Mouse (Mus musculus): ENCODE measurements at regions not wholly inside any gene's neighbourhood (a gene's known extent, or its start where the extent isn't known, plus 50 kb on each side); places are given as distances from the start of the nearest gene placed in this dataset.

DNA sequence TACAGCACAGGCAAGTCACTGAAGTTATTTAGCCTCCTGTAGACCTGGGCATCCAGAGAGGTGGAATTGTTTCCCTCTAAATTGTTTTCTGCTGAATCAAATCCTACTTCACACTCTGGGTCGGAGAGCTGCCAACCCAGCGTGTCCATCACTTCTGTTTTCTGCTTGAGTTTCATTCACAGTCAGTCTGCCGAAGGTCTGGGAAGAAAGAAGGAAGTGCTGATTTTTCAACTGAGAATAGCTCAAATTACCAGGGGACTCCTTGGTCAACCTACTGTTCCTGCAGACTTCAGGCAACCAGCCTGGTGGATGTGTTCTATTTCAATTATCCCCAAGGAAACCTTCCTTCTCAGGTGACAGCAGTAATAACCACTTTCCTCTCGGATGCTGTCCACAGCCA is 179.1 kb upstream of the Nckap5 start:
- DNase-seq (ENCODE audit: low spot score) = no peak

DNA sequence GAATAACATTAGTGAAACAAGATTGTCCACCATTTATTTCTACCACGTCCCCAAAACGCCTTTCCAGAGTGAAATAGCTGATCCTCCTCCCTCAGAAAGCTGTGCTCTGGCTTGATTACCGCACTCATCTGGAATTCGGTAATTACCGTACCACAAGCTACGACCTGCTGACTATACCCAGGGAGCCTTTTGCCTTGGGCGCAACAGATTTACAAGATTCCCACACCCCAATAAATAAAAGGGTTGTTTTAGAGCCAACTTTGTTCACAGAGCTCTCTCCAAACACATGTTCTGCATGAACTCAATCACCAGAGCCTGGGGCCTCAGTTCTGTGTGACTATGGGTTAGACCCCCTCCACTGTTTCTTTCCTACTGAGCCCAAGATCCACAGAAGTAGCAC is 171.1 kb upstream of the Nckap5 start:
- DNase-seq (ENCODE audit: low spot score) = no peak

DNA sequence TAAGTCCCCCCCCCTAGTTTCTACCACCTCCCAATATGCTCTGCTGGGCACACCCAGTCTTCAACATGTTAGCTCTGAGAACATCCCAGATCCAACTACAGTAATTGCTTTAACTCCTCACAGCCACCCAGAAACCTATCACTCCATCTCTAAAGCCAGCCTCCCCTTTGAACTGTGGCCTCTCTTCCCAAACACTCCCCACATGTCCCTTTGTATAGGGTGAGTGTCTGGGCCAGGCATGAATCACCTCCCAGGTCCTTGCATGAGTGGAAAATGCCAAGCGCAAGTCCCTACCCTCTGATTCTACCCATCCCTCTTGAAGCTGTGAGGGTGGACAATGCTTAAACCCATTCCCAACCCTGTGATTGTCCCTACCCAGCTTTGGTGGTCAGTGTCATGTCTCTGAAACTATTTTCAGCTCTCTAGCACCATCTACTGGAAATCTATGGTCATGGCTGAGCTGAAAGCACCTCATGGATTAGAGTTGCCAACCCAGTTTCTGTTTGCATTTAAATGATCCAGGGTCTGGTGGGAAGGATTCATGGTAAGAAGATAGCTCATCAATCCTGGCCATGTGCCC is 162.6 kb upstream of the Nckap5 start:
- peak; percentile 19 for DNase-seq (ENCODE audit: low spot score)

DNA sequence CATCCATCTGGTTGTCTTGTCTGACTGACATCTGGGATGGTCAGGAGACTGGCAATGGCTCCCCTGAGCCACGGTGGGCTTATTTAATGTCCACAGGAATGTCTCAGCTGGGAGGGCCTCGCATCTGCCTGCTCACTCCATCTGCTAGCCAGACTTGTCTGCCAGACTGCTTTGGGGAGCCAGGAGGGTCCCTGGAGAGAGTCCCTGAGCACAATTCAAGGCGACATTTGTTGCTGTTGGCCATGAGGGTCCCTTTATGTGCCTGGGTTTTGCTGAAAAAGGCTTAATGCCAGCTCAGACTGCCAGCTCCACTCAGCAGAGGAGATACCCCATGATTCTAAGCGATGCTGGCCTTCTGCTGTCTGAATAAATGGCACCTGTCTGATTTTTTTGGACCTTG is 161.8 kb upstream of the Nckap5 start:
- DNase-seq (ENCODE audit: low spot score) = no peak

DNA sequence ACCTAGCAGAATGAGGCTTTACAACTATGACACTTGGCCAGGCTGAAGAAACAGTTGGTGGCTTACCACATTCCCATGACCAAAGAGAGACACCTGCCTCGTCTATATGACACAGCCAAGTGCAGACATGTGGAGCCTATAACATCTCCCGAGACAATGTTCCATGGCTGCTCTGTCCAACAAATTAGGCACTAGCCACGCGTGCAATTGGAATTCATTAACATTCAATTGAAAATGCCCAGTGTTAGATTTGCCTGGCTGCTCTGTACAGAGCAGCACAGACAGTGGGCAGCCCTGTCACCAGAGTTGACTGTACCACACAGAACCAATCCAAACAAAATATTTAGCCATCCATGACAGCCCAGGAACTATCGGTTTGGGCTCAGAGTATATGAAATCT is 152.2 kb upstream of the Nckap5 start:
- DNase-seq (ENCODE audit: low spot score) = no peak

DNA sequence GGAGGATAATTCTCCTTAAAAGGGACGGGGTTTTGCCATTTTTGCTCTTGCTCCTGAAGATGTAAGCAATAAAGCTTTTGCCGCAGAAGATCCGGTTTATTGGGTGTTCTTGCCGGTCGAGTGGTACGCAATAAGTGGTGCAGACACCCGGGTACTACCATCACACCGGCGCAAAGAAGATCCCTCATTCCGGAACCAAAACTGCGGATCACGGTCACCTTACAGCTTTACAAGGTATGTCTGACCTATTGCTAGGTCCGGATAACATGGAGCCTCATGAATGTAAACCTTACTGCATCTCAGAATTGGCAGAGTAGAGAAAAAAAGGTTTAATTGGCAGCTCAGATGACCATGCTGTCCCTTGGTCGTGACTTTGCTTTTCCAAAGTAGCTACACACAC is 149.7 kb upstream of the Nckap5 start:
- DNase-seq (ENCODE audit: low spot score) = no peak

DNA sequence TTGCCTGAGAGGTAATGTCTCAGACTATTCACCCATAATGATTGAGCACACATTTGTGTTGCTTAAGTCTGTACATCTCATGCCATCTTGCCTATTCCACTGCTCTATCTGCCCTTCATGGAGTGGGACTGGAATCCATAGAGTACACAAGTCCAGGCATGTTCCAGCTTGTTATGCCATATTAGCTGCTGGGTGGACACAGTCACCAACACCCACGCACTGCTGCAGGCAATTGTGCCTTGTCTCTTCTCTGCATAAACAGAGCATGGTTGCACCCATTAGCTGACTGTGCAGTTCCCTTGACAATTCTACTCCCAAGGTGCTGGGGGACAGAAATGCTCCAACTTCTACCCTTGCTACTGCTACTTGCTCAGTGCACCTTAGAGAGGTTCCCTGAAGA is 143.3 kb upstream of the Nckap5 start:
- DNase-seq (ENCODE audit: low spot score) = no peak

DNA sequence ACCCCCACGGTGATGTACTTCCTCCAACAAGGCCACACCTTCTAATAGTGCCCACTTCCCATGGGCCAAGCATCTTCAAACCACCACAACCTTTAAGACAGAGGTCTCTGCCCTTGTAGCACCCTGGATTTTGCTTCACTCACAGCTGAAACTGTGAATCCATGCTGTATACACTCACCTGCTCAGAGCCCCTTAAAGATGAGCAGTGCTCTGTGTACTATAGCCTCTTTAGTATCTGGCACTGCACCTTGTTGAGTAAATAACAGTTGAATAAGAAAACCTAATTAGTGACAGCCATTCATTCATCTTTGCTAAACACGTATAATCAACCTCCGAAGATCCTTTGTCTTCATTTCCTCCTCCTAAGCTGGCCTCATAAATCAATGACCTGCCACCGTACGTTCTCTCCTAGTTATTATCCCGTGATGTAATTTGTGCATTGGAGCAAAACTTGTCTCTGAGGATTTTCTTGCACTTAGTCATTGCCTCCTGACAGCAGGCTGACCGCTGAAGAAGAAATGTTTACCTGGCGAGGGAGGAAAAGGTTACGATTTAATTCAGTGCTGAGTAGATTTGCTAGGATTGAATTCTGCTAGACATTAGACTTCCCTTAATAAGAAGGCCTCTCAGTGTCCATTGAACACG is 141.3 kb upstream of the Nckap5 start:
- DNase-seq (ENCODE audit: low spot score) = no peak

DNA sequence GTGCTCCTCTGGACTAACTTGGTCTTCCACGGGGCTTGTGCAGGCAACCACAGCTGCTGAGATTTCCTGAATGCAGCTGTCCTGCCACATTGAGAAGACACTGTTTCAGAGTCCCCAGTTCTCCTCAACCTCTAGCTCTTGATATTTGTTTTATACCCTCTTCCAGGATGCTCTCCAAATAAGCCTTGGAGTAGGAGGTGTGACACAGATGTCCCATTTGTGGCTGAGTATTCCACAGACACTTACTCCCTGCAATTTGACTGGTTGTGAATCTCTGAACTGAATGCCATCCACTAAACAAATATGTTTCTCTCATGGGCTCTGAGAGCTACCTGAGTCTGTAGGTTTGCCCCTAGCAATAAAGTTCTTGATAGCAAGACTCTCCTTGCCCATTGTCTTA is 140.5 kb upstream of the Nckap5 start:
- no peak for DNase-seq (ENCODE audit: low spot score)

DNA sequence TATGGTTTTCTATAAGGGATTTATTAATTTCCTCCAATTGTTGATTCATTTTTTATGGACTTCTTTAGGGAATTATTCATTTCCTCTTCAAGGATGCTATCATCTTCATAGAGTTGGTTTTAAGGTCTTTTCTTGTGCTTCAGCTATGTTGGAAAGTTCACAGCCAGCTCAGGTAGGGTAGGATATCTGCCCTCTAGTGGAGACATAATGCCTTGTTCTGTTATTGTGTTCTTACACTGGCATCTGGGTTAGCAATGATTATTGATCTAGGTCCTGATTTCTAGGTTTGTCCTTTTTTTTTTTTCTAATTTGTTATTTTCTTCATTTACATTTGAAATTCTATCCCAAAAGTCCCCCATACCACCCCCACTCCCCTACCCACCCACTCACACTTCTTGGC is 135.8 kb upstream of the Nckap5 start:
- no peak for DNase-seq (ENCODE audit: low spot score)

DNA sequence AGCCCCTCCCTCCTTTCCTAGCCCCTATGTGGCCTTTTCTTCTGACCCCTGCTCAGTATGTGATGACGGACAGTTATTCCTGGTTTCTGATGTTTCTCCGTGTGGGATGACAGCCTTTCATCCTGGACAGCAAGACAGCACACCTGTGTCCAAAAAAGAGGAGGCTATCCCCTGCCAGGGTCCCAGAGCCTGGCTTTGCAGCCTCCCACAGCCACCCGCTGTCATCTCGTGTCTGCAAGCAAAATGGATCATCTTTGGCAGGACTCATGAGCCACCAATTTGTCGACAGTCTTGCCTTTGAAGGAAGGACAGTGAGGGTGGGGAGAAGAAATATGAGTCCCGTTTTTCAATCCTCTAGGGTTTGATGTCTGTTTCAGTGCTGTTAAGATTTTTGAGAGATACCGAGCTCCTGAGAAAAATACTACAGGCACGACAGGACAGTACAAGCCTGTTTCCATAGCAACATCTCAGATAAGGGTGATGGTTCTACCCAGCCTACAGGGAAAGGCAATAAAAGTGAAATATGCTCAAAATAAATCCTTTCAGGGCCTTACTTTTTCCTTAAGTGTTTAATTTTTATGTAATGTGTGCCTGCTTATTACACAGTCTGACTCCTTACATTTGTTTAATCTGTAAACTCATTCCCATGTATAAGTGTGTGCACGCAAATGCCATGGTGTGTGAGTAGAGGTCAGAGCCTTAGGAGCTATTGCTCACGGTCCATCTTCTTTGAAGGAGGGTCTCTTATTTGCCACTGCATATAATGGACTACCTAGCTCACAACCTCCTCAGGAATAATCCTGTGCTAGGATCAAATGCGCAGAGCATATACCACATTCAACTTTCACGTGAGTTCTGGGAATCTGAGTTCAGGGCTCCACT is 125.5 kb upstream of the Nckap5 start:
- DNase-seq (ENCODE audit: low spot score) = no peak

DNA sequence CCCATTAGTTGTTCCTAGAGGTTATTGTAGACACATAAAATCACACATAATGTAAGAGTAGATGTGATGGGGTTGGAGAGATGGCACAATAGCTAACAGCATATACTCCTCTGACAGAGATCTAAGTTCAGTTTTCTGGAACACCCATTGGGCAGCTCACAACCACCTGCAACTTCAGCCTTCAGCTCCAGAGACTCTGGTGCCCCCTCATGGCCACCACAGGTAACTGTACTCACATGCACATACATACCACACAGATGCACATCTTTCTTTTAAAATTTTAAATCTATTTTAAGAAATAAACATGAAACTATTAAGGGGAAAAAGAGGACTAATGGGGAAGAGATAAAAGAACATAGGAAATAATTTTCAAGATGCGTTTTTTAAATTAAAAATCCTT is 117.3 kb upstream of the Nckap5 start:
- DNase-seq (ENCODE audit: low spot score) = no peak

DNA sequence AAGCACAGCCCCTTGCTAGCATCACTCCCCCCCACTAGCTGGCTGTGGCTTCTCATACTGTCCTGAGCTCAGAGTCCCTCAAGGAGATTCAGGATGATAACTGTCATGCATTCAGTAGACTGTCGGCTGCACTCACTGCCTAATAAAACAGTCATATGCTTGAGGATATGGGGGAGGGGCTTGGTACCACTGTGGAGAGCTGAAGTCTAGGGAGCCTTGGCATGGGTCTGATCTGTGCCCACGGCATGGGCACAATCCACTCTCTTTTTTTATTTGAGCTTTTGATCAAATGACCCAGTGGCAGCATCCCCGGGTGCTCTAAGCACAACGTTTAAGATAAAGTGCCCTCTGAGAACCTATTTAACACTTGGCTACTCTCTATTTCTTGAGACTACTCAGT is 102.1 kb upstream of the Nckap5 start:
- DNase-seq (ENCODE audit: low spot score) = no peak

DNA sequence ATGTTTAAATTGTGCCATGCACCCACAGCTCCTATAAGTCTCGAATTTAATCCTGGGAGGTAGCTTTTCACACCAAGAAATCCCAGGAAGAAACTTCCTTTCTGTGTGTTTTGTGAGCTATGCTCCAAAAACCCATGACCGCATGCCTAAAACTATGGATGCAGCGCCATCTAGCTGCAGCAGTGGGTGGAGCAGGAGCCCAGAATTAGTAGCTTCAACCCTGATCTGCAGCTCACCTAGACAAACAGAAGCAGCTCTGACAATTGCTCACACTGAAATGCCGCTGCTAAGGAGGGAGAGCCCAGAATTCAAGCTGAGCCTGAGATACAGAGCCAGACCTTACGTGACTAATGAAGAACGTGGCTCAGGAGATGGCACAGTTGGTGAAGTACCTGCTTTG is 101.2 kb upstream of the Nckap5 start:
- DNase-seq (ENCODE audit: low spot score) = peak; percentile 37

DNA sequence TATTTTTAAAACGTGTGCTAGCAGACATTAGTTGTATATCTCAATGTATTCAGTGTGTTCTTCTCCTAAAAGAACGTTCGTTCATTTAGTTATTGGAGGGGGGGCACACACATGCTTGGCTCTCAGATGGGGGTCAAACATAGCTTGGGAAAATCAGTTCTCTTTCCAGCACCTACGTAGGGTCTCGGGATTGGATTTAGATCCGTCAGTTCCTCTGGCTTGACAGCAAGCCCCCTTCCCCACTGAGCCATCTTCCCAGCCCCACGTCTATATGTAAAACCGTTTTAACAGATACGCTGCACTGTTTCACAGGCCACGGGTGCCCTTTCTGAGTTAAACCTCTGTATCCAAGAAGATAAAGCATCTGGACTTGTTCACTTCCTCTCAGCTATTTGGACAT is 100.5 kb upstream of the Nckap5 start:
- no peak for DNase-seq (ENCODE audit: low spot score)

DNA sequence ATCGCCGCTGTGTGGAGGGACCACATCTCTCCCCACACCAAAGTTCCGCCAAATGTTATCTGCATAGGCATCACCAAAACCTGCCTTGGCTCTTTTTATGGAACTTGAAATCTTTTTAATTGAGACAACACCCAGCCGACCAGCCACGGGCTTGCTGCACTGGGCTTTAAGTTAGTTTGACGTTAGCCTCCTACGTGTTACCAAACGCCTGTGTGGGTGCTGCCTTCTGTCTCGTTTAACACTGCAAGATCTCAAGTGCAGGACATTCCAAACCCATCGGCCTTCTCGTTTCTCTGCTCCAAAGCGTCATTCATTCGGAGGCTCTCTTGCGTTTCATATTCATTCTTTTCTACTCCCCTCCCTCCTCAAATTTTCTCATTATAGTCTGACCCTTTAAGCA is 100.0 kb upstream of the Nckap5 start:
- DNase-seq (ENCODE audit: low spot score) = no peak

DNA sequence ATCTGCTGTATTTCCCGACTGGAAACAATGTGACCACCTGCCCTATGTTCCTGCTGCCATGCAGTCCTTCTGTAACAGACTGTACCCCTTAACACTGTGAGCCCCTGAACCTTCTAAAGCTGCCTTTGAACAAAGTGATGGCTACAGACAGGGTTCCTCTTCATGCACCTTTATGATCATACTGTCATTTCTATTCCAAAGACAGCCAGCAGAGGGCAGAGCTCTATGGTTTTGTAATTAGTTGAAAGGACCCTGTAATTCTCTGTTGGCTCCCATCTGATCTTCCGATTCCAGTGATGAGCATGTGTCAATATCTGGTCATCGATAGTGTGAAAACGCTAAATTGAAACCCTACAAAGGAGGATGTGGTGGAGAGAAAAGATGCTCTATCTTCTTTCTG is 99.1 kb upstream of the Nckap5 start:
- peak; percentile 7 for DNase-seq (ENCODE audit: low spot score)

DNA sequence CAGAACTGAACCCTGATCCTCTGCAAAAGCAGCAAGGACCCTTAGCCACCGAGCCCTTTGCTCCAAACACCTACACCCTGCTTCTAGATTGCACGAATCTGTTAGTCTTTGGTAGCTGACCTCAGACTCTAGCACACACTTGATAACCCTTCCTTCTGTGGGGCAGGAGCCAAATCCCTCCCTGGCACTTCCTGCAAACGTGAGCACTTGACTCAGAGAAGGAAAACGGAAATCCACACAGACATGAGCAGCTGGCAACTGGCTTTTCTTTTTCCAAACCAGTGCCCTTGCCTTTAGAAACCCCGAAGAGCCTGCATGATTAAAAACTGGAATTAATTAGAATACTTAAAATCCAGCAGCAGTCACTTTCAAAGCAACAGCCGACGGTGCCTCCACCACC is 97.6 kb upstream of the Nckap5 start:
- DNase-seq (ENCODE audit: low spot score) = no peak

DNA sequence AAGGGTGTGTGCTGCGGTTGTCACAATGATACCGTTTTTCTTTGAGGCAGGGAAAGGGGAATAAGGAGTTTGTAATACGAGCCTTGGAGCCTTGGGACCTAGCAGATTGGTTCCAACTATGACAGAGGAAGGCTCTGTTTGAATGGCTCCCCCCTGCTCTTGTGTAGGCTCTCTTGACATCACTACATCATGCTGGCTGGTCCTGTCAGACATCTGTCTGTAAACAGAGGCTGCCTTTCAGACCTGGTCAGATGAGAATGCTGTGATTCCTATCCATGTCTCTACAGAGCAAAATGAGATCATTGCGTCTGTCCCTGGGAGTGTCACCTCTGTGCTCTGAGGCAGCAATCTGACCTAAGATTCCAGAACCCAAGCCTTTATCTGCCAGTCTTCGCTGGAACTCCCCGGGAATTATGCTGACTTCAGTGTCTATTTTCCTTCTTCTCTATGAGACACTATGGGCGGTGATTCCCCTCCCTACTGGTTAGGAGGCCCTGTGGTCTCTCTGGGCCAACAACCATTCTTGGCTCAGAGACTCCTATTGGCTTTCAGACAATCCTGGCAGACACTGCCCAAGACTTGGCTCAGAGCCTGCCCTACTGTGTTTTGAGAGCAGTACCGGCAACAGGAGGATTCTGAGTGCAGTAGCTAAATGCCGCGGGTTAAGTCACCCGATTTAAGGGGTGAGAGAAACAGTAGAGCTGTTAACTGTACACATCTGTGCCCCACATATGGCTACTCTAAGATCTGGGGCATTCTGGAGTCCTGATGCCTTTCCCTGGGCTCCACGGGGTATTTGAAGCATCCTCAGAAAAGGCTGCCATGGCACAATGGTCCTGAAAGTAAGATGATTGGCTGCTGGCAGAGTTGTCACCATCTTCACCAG is 94.8 kb upstream of the Nckap5 start:
- DNase-seq (ENCODE audit: low spot score) = no peak

DNA sequence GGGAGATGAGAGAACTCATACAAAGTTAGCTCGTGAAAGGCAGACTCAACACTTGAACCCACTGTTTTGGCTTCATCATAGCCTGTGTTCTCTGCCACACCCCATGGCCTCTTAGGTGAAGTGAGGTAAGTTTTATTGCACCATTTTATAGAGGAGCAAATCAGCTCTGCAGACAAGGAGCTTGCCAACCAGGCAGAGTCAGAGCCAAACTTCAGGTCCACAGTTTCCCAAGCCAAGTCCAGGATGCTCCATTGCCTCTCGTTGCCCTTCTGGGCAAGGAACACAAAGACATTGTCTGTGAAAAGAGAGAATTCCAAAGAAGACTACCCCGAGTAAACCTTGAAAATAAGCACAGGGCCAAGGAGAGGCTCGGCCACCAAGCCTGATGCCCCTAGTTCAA is 93.4 kb upstream of the Nckap5 start:
- no peak for DNase-seq (ENCODE audit: low spot score)

DNA sequence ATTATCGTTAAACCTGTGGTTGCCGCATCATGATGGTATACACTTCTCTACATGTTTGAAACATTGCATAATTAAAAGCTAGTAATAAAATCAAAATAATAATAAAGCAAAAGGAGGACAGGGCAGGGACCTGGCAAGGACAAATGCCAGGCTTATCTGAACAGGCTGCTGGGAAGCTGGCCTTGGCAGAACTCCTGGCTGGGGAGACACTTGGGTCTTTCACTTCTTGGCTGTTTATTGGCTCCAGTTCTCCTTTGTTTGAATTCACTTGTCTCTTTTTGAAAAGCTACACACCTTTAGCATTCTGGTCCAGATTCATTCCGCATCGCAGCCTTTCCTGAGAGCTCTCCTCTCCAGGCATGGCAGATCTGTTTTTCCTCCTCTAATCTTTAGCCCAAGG is 91.6 kb upstream of the Nckap5 start:
- DNase-seq (ENCODE audit: low spot score) = no peak

DNA sequence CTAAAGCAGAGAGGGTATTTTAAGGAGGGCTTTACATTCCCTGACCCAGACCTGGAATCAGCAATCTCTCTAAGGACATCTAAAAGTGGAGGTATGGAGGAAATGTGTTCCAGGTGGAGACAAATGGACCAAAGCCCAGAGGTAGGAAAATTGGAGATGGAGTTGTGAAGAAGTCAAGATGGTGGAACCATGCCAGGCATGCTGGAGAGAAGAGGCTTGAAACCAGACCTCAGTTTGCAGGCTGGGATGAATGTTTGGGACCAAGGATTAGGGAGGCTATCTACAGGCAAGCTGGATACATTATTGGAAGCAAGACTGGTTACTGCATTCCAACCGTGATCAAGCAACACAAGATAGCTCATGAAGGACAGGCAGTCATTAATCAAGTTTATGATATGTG is 88.3 kb upstream of the Nckap5 start:
- no peak for DNase-seq (ENCODE audit: low spot score)

DNA sequence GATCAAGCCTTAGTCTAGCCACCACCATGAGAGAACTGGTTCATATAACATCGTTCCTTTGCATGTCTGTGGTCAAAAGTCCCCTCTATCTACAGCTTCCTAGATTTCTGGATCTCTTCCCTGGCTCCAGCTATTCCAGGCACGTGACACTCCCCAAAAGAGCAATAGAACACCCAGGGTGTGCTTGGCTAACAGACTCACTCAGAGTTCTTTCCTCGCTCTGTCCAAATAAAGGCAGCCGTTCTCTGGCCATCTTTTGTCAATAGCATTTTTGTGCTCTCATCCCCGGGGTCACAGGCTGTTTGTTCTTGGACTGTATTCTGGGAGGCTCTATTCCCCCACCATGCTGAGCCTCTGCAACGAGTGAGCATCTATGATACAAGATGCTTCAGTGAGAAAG is 87.3 kb upstream of the Nckap5 start:
- no peak for DNase-seq (ENCODE audit: low spot score)

All from c-Kit-positive CD71-positive TER-119-positive erythroid progenitor cells, embryonic 14.5 days (primary cell).